20 mouse cellular contexts compared by ENCODE assay signal in genomic region chr2:85106068-85106790, GRCm38 (mm10). TPM values are rescaled to one million over a fixed set of nuclear protein-coding genes. Genes with fewer than 3 reads are reported as not detected.
A peak's percentile ranks its signal among the peaks of the same experiment; 100 is the strongest.
DNase-seq lines count a peak whose midpoint lies in the region; ATAC-seq and TF ChIP-seq lines count a peak whose summit lies in the region.
"Had no signal": no experiment of that assay in that cellular context is flagged by ENCODE, and none has a peak within 500 bp of the region (broad histone marks: within the 10 kb centered on the region; RNA-seq: fewer than 3 reads in every experiment).

No protein-coding gene starts in this region.

- H3K9ac ChIP-seq in intestine, embryonic 16.5 days (ENCODE audit: low read depth, low read length), result peak overlapping the region; percentile 25; the same call in 1 of the 2 replicates
- no peak overlapping the region for H3K9ac ChIP-seq in stomach, embryonic 14.5 days (replicated peaks; ENCODE audit: low read depth, low read length)
- H3K9ac ChIP-seq: forebrain, embryonic 13.5 days; heart, embryonic 13.5 days had no signal

- peak; percentile 82 for DNase-seq in heart, adult 11 months
- no peak for DNase-seq in heart, postnatal 10 days
- DNase-seq in 3T3-L1 (ENCODE audit: low read depth, low spot score), result peak; percentile 32
- no peak for DNase-seq in left cerebral cortex, postnatal 14 days (ENCODE audit: low spot score in 2 of 2)
- DNase-seq in layer of hippocampus, adult 2 months (ENCODE audit: low spot score in 2 of 2), result no peak
- DNase-seq: adrenal gland, postnatal 25 days; cerebellum, postnatal 10 days; embryo, embryonic 11 days; kidney, postnatal 36 days; thymus, adult 18-20 months had no signal

- no peak overlapping the region for H3K4me2 ChIP-seq in intestine, embryonic 16.5 days (ENCODE audit: low read depth, low read length)
- H3K4me2 ChIP-seq in stomach, embryonic 14.5 days (replicated peaks; ENCODE audit: low read depth, low read length), result no peak overlapping the region
- H3K4me2 ChIP-seq: forebrain, embryonic 13.5 days; heart, embryonic 13.5 days had no signal

- no peaks in the 10 kb centered on the region for H3K9me3 ChIP-seq in intestine, embryonic 16.5 days (ENCODE audit: control insufficient read depth, low read length)
- no peaks in the 10 kb centered on the region for H3K9me3 ChIP-seq in stomach, embryonic 14.5 days (ENCODE audit: control insufficient read depth, low read depth, low read length)
- H3K9me3 ChIP-seq: forebrain, embryonic 13.5 days had no signal

- intact Hi-C loops in heart, postnatal 10 days (cut with DNase I), result no loop called here
- intact Hi-C loops in left cerebral cortex, postnatal 14 days (cut with DNase I), result no loop called here

- no peak overlapping the region for H3K4me3 ChIP-seq in intestine, embryonic 16.5 days (ENCODE audit: low read length)
- H3K4me3 ChIP-seq in stomach, embryonic 14.5 days (ENCODE audit: low read depth, low read length), result no peak overlapping the region
- H3K4me3 ChIP-seq in layer of hippocampus, adult 2 months, result no peak overlapping the region
- H3K4me3 ChIP-seq: forebrain, embryonic 13.5 days; heart, embryonic 13.5 days had no signal

- H3K4me1 ChIP-seq in intestine, embryonic 16.5 days (ENCODE audit: control insufficient read depth, insufficient read depth, low read length), result peaks cover 17% of the 10 kb centered on the region
- 0 out of 2 replicates have a peak, but pooled peaks cover 4% of the 10 kb centered on the region for H3K4me1 ChIP-seq in stomach, embryonic 14.5 days (ENCODE audit: control insufficient read depth, insufficient read depth, low read length)
- H3K4me1 ChIP-seq: forebrain, embryonic 13.5 days had no signal

- H3K27me3 ChIP-seq in intestine, embryonic 16.5 days (replicated peaks; ENCODE audit: control insufficient read depth, insufficient read depth, low read length), result no peaks in the 10 kb centered on the region
- H3K27me3 ChIP-seq in stomach, embryonic 14.5 days (ENCODE audit: control insufficient read depth, insufficient read depth, low read length), result no peaks in the 10 kb centered on the region
- H3K27me3 ChIP-seq: forebrain, embryonic 13.5 days; heart, embryonic 13.5 days had no signal

- no peak for TF ChIP-seq CTCF in layer of hippocampus, adult 2 months (conservative IDR thresholded peaks at IDR 0.05)

- WGBS in intestine, embryonic 16.5 days, result 46% methylated on average over 7 of the region's 7 CpGs
- 52% methylated on average over 7 of the region's 7 CpGs for WGBS in stomach, embryonic 14.5 days

- no peaks in the 10 kb centered on the region for H3K36me3 ChIP-seq in intestine, embryonic 16.5 days (ENCODE audit: control insufficient read depth, insufficient read depth, low read length)
- H3K36me3 ChIP-seq in stomach, embryonic 14.5 days (ENCODE audit: control insufficient read depth, insufficient read depth, low read length), result no peaks in the 10 kb centered on the region
- H3K36me3 ChIP-seq: heart, embryonic 13.5 days had no signal

- ATAC-seq in intestine, embryonic 16.5 days, result peak; percentile 5; the same call in 1 of the 2 replicates
- ATAC-seq in stomach, embryonic 14.5 days (ENCODE audit: insufficient number of reproducible peaks, insufficient read depth, low FRiP score, low read depth), result 0 out of 2 replicates have a peak, but pooled peaks have one; percentile 30
- ATAC-seq in granulocyte monocyte progenitor cell, adult 5-6 weeks (replicated peaks; ENCODE audit: poor library complexity, severe bottlenecking), result no peak; the same call in 1 of the 2 replicates
- ATAC-seq: activated CD4-positive, CD25-positive, alpha-beta regulatory T cell, adult 4 months; forebrain, embryonic 13.5 days; midbrain, embryonic 16.5 days had no signal

- H3K27ac ChIP-seq in intestine, embryonic 16.5 days (ENCODE audit: low read length), result peak overlapping the region; percentile 57
- H3K27ac ChIP-seq in stomach, embryonic 14.5 days (ENCODE audit: low read length), result peak overlapping the region; percentile 72; the same call in 1 of the 2 replicates
- H3K27ac ChIP-seq in layer of hippocampus, adult 2 months, result no peak overlapping the region
- H3K27ac ChIP-seq: forebrain, embryonic 13.5 days; heart, embryonic 13.5 days had no signal

RNA-seq across cellular contexts. Expression of gene Aplnr, which starts 29.8 kb away (rescaled TPM):
- 100 to 1,000 TPM; 149 to 219 TPM for total RNA-seq in heart, postnatal 10 days (2021)
- polyA plus RNA-seq in intestine, embryonic 16.5 days (2015; fragmentation: Nextera tagmentation; extraction: Ambion mirVana), result 61.8 and 62.0 TPM in 2 replicates
- 52.0 and 57.1 TPM in 2 replicates for polyA plus RNA-seq in stomach, embryonic 14.5 days (2014; fragmentation: Nextera tagmentation; extraction: Ambion mirVana)
- total RNA-seq in left cerebral cortex, postnatal 14 days (2021), result 10 to 100 TPM; 10.5 to 12.5 TPM
- 0.41 TPM in 1 of 2 replicates, not detected in the other for total RNA-seq in granulocyte monocyte progenitor cell, adult 5-6 weeks (2014; fragmentation: Nextera tagmentation)
- total RNA-seq in granulocyte monocyte progenitor cell, adult 5-6 weeks (2017), result not detected in 2 replicates
- total RNA-seq in layer of hippocampus, adult 2 months (2021), result 1 to 10 TPM in 1 of 2 experiments, under 1 TPM in 1; 0.42 to 1.0 TPM
- total RNA-seq: hematopoietic stem cell, adult 5-6 weeks; megakaryocyte-erythroid progenitor cell, adult 5-6 weeks had no signal
- polyA plus RNA-seq: activated CD4-positive, CD25-positive, alpha-beta regulatory T cell, adult 4 months; C2C12 had no signal

RNA-seq across cellular contexts. Expression of gene Tnks1bp1, which starts 58.4 kb away (rescaled TPM):
- 100 to 1,000 TPM; 100 to 108 TPM for total RNA-seq in heart, postnatal 10 days (2021)
- 34.4 and 36.8 TPM in 2 replicates for polyA plus RNA-seq in intestine, embryonic 16.5 days (2015; fragmentation: Nextera tagmentation; extraction: Ambion mirVana)
- polyA plus RNA-seq in stomach, embryonic 14.5 days (2014; fragmentation: Nextera tagmentation; extraction: Ambion mirVana), result 13.3 and 15.6 TPM in 2 replicates
- 100 to 1,000 TPM in 1 of 2 experiments, 10 to 100 TPM in 1; 88.5 to 102 TPM for total RNA-seq in left cerebral cortex, postnatal 14 days (2021)
- 0.47 and 1.4 TPM in 2 replicates for total RNA-seq in granulocyte monocyte progenitor cell, adult 5-6 weeks (2014; fragmentation: Nextera tagmentation)
- total RNA-seq in granulocyte monocyte progenitor cell, adult 5-6 weeks (2017), result 2.2 and 4.9 TPM in 2 replicates
- total RNA-seq in layer of hippocampus, adult 2 months (2021), result 100 to 1,000 TPM; 166 to 182 TPM

Comparison
In these comparisons a context has a peak if more than half of its experiments do, and no peak if none do; other contexts are left out.
1. DNase-seq: peak in heart, adult 11 months (single experiment) and 3T3-L1 (single experiment); none in heart, postnatal 10 days (0 of 2), left cerebral cortex, postnatal 14 days (0 of 2) and layer of hippocampus, adult 2 months (0 of 2).
2. RNA of gene Aplnr, which starts 29.8 kb away (total RNA-seq): 149 to 219 TPM in heart, postnatal 10 days; 10.5 to 12.5 TPM in left cerebral cortex, postnatal 14 days, 0.42 to 1.0 TPM in layer of hippocampus, adult 2 months and 0.41 TPM in granulocyte monocyte progenitor cell, adult 5-6 weeks; every median in the first group is over 10 times any median in the second.
3. RNA of gene Tnks1bp1, which starts 58.4 kb away (total RNA-seq): 166 to 182 TPM in layer of hippocampus, adult 2 months, 100 to 108 TPM in heart, postnatal 10 days and 88.5 to 102 TPM in left cerebral cortex, postnatal 14 days; 0.47 to 4.9 TPM in granulocyte monocyte progenitor cell, adult 5-6 weeks; every median in the first group is over 10 times any median in the second.